Mouse (Mus musculus) ES-Bruce4 (cell line): Measurements from ENCODE around the gene Dnajb8. TPM values are rescaled to one million over a fixed set of nuclear protein-coding genes. Genes with fewer than 3 reads are reported as not detected.
A peak's percentile ranks its signal among the peaks of the same experiment; 100 is the strongest.

Experiments used
- H3K27ac ChIP-seq: 2 replicates; pipeline ENCODE4 v1.5.1; 2012; ENCODE audit warnings: low read length, inconsistent platforms; ENCODE audit not compliant: insufficient read depth
- H3K27me3 ChIP-seq: 2 replicates; pipeline ENCODE4 v1.6.1; 2012; ENCODE audit warnings: mild to moderate bottlenecking, low read length, inconsistent platforms; ENCODE audit not compliant: control insufficient read depth, poor library complexity, insufficient read depth, severe bottlenecking
- H3K36me3 ChIP-seq: 2 replicates; pipeline ENCODE4 v1.6.1; 2012; ENCODE audit warnings: inconsistent platforms, mild to moderate bottlenecking, low read length, moderate library complexity; ENCODE audit not compliant: control insufficient read depth, poor library complexity, insufficient read depth, severe bottlenecking
- H3K4me1 ChIP-seq: one replicate; pipeline ENCODE4 v1.8.1; 2011; ENCODE audit warnings: low read length; ENCODE audit not compliant: control insufficient read depth, insufficient read depth
- H3K4me3 ChIP-seq: 2 replicates; pipeline ENCODE4 v1.5.1; 2011; ENCODE audit warnings: low read depth, mild to moderate bottlenecking, low read length
- H3K9ac ChIP-seq: 2 replicates; pipeline ENCODE4 v1.6.1; 2012; ENCODE audit warnings: low read depth, mild to moderate bottlenecking, inconsistent platforms; ENCODE audit not compliant: poor library complexity, severe bottlenecking
- H3K9me3 ChIP-seq: replicated peaks from 2 replicates; pipeline ENCODE4 v1.6.1; 2012; ENCODE audit warnings: mild to moderate bottlenecking, low read length, inconsistent platforms; ENCODE audit not compliant: control insufficient read depth, poor library complexity, insufficient read depth, severe bottlenecking
- CTCF ChIP-seq: IDR thresholded peaks from one replicate; pipeline ENCODE4 v1.8.1; 2011; ENCODE audit warnings: low read depth, low read length
- EP300 ChIP-seq: IDR thresholded peaks from 2 replicates; pipeline ENCODE4 v1.6.1; 2011; ENCODE audit warnings: low read depth, low read length; ENCODE audit not compliant: insufficient read depth
- POLR2A ChIP-seq: IDR thresholded peaks from one replicate; pipeline ENCODE4 v1.8.1; 2011; ENCODE audit warnings: low read length; ENCODE audit not compliant: insufficient read depth
- polyA plus RNA-seq: library from polyadenylated mRNA; stranded (reverse); fragments of >200 nt; gene quantifications from 2 replicates; pipeline ENCODE4 v1.2.4, GENCODE M21; 2011; ENCODE audit warnings: low read depth; ENCODE audit not compliant: missing spikeins, insufficient read depth, insufficient read length

The Dnajb8 gene
- polyA plus RNA-seq, 1 experiment: not detected

DNA sequence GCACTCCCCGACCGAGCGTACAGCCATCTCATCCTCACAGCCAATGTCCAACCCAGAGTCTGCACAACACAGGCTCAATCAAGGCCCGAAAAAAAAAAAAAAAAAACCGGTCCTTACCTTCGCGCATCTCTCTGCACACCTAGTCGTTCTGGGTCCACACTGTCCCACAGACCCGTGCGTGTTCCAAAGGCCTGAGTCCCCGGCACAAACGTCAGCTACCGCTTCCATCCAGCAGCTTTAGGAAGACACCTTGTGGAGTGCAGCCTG, 32.1 kb upstream of the Dnajb8 start:
- H3K4me1 ChIP-seq: peaks cover 1% of the 10 kb centered on the region
- H3K27me3 ChIP-seq: peaks cover 19% of the 10 kb centered on the region
- no peaks in the 10 kb centered on the region for H3K36me3 ChIP-seq
- peak overlapping the region; percentile 36 for H3K4me3 ChIP-seq
- H3K9ac ChIP-seq: 0 out of 2 replicates have a peak overlapping the region, but pooled peaks have one; percentile 4
- H3K9me3 ChIP-seq: no peaks in the 10 kb centered on the region
- no peak overlapping the region for H3K27ac ChIP-seq
- TF ChIP-seq EP300: no peak
- TF ChIP-seq POLR2A: no peak
- no peak for TF ChIP-seq CTCF

DNA sequence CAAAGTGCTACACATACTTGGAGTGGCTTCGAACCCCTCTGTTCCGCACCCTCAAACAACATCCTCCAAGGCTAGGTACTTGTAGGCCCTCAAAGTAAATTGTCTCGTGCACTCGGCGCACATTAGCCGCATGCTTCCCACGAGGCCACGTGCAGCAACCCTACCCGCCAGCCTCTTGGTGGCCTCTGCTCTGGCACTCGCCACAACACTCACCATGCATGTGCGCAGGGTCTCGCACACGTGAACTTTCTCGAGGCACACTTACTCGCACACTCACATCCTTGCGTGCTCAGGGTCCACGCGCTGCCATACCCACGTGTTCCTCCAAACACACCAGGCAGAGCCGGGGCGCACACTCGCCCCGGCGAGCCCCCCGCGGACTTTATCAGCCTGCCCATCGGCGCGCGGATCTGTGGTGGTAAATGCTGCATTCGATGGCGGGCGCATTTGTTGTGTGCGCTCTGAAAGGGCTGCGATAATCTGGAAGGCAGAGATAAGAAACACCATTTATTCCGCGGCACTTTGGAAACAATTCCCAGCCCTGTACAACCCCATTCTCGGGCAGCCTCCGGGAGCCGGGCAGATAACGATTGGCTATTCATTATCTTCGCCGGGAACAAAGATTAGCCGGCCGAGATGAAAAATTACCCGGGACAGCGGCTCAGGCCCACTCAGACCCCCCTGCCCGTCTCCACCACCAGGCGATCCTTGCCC, 31.6 kb upstream of the Dnajb8 start:
- Histone ChIP-seq H3K4me1 (peaks cover 1% of the 10 kb centered on the region), H3K27ac (no peak overlapping the region), H3K4me3 (peak overlapping the region; percentile 36), H3K36me3 (no peaks in the 10 kb centered on the region), H3K27me3 (peaks cover 21% of the 10 kb centered on the region), H3K9ac (peak overlapping the region; percentile 10; the same call in 1 of the 2 replicates), H3K9me3 (no peaks in the 10 kb centered on the region)
- TF ChIP-seq CTCF (no peak), EP300 (no peak), POLR2A (no peak)

DNA sequence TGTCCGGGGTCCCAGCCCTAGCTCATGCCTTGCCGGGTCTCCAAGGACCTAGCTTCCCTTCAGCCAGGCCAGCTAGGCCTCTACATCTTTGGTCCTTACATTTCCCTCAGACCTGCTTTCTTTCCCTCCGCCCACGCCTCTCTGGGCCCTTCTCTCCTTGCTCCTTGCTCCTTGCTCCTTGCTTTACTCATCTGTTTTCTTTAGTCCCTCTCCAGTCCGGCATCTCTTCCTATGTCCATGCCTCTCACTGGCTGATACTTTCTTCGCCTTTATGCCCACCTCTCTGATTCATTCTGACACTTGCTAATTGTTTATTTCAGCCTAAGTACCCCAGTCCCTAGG, 31.1 kb upstream of the Dnajb8 start:
- TF ChIP-seq POLR2A (no peak), CTCF (no peak), EP300 (no peak)
- Histone ChIP-seq H3K9me3 (no peaks in the 10 kb centered on the region), H3K36me3 (no peaks in the 10 kb centered on the region), H3K9ac (peak overlapping the region; percentile 10; the same call in 1 of the 2 replicates), H3K27me3 (peaks cover 26% of the 10 kb centered on the region), H3K4me1 (peaks cover 1% of the 10 kb centered on the region), H3K27ac (no peak overlapping the region), H3K4me3 (peak overlapping the region; percentile 12; the same call in 1 of the 2 replicates)

DNA sequence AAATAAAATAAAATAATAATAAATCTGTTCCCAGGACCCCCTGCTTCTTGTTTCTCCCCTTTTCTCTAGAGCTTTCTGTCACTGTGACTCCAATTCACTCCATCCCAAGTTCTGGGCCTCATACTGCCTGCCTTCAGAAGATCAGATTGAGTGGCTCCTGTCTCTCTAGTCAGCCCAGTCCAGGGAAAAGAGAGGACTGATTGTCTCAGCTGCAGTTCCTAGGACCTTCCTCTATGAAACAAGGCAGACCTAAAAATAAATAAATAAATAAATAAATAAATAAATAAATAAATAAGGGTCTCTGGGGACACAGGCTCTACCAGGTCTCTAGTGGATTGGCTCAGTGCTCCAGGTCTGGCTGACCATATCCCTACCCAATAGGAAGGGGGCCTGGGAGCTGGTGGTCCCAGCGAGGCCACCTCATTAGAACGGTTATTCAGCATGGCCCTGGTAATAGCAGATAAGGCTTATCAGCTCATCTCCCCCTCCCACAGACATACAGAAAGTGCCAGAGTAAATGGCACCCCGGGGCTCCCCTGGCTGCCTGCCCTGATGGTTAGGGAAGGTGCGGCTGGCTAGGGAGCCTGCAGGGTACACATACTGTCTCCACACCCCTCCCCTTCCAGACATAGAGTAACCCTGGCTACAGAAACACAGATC, 30.5 kb upstream of the Dnajb8 start:
- Histone ChIP-seq H3K4me3 (no peak overlapping the region), H3K36me3 (no peaks in the 10 kb centered on the region), H3K4me1 (peaks cover 1% of the 10 kb centered on the region), H3K27me3 (peaks cover 32% of the 10 kb centered on the region), H3K9ac (no peak overlapping the region), H3K9me3 (no peaks in the 10 kb centered on the region), H3K27ac (no peak overlapping the region)
- no peak for TF ChIP-seq POLR2A
- no peak for TF ChIP-seq EP300
- TF ChIP-seq CTCF: no peak

DNA sequence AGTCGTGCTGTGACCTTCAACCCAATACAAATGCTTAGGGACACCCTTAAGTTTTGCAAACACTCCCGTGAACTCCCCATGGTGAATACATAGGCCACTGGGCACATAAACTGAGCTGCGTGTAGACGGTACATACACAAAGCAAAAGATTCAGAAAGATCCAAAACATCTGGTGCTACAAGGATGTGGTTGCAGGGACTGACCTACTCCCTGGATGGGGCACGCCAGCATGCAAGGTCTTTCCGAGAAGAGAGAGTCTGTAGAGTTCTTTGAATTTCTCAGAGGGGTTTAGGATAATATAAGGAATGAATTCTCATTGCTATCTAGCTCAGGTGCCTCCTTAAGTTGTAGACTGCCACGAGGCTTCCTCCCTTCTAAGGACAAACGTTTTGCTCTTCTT, 29.3 kb upstream of the Dnajb8 start:
- Histone ChIP-seq H3K9me3 (no peaks in the 10 kb centered on the region), H3K27ac (no peak overlapping the region), H3K4me3 (no peak overlapping the region), H3K9ac (no peak overlapping the region), H3K4me1 (peaks cover 1% of the 10 kb centered on the region), H3K36me3 (no peaks in the 10 kb centered on the region), H3K27me3 (peaks cover 41% of the 10 kb centered on the region)
- TF ChIP-seq POLR2A (no peak), CTCF (no peak), EP300 (no peak)

DNA sequence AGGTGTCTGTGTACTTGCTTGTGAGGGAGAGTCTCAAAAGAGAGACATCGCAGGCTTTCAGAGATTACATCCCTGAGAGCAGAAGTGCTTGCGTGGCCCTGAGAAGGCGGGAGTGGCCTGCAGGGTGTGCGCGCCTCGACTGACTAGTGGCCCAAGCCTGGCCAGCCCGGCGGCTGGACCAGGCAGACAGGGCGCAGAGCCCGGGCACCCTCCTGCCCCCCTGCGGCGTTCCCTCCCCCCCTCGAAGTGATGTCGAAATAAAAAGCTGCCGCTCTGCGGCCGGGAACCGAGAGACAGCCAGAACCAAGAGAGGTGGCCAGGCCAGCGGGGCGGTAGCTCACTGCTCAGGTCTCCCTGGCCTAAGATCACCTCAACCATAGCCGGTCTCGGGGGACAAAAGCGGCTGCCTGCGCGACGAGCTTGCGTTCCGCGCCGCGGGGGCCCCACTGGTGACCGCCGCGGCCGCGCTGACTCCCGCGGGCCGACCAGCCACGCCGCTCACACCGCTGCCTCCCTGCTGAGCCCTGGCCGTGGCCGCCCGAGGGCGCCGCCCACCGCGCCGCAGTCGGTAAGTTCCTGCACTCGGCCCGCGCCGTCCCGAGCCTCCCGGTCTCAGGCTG, 28.5 kb upstream of the Dnajb8 start, which contains the start of gene Gata2:
Gene Gata2, plus strand, starts transcription at position 459 of the 620 bp plus-strand sequence.
- Histone ChIP-seq H3K36me3 (no peaks in the 10 kb centered on the region), H3K9me3 (no peaks in the 10 kb centered on the region), H3K9ac (peak within 1 kb of the TSS; percentile 37), H3K4me1 (peaks cover 1% of the 10 kb centered on the region), H3K27me3 (peaks cover 41% of the 10 kb centered on the region), H3K4me3 (peak within 1 kb of the TSS; percentile 45), H3K27ac (no peak within 1 kb of the TSS)
- TF ChIP-seq CTCF: peak; percentile 10
- TF ChIP-seq POLR2A: no peak
- no peak for TF ChIP-seq EP300
